Mouse (Mus musculus) c-Kit-positive CD71-positive TER-119-negative erythroid progenitor cells, embryonic 14.5 days (primary cell): ENCODE results near the gene Smarcc2.
"Not testable (repeated sequence)": the region's sequence is repeated elsewhere in the genome, so short reads cannot be mapped to it uniquely, and the experiment has no call there.

Experiments
- DNase-seq: peaks from one replicate; pipeline ENCODE4 v3.0.0-alpha.2; 2013; ENCODE audit warnings: low read depth

The Smarcc2 gene

GRCm38 (mm10) chr10:128442718-128443117 lies 16.3 kb upstream of the Smarcc2 start:
- DNase-seq, result no peak

- DNase-seq, result no peak
These were observed 14.7 kb upstream of the Smarcc2 start for GRCm38 (mm10) chr10:128444354-128444753.

DNA sequence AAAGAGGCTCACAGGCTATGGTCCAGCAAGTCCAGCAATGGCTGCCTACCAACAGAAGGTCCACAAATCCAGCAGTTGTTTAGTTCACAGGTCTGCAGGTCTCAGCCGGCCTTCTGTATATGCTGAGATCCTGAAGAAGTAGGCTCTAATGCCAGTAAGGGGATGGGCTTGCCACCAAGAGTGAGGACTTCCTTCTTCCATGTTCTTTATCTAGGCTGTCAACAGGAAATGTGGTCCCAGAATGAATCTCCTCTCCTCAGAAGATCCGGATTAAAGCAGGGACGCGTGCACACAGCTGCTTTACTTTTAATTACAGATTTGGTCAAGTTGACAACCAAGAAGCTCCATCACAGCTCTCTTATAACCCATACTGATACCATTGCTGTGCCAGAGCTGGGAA lies 13.6 kb upstream of the Smarcc2 start:
- DNase-seq, result no peak

DNA sequence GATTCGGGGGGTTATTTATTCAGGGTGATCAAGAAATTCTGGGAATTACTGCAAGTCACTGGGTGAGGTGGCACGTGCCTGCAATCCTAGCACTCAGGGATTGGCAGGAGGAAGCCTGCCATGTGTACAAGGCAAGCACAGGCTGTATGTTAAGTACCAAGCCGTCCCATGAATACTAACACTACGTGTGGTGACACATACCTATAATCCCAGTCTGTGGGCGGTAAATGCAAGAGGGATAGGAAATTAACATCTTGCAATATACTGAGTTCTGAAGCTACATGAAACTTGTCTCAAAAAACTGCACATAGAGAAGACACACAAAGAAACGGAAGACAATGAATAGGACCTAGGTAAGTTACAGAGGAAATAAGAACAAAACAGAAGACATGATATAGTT lies 8.0 kb upstream of the Smarcc2 start:
- DNase-seq, result no peak

- DNase-seq, result no peak
These were observed 4.6 kb upstream of the Smarcc2 start for GRCm38 (mm10) chr10:128454471-128454870.

- DNase-seq, result peak; percentile 66
These were observed 3.8 kb upstream of the Smarcc2 start for GRCm38 (mm10) chr10:128455280-128455679.

- DNase-seq, result no peak
These were observed 1.4 kb upstream of the Smarcc2 start for GRCm38 (mm10) chr10:128457676-128458075.

- peak; percentile 79 for DNase-seq
These were observed 715 bp upstream of the Smarcc2 start for GRCm38 (mm10) chr10:128458348-128458718.

- peak; percentile 48 for DNase-seq
These were observed 591 bp downstream of the Smarcc2 start for GRCm38 (mm10) chr10:128459409-128460269.

DNA sequence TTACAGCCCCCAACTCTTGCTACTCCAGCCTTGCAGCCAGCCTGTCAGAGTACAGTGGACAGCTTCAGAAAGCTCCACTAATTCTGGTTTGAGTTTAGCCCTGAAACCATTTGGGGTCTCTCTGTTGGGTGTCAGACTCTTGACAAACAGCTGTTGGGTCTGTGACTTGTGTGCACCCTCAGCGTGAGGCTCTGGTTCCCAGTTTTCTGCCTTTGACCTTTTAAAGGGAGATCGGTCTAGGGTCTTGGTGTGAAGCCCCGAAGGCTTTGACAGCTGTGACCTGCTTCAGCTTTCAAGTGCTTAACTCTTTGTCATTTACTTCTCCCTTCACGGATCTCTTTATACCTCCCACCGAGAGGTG lies 1.2 kb downstream of the Smarcc2 start:
- no peak for DNase-seq

DNA sequence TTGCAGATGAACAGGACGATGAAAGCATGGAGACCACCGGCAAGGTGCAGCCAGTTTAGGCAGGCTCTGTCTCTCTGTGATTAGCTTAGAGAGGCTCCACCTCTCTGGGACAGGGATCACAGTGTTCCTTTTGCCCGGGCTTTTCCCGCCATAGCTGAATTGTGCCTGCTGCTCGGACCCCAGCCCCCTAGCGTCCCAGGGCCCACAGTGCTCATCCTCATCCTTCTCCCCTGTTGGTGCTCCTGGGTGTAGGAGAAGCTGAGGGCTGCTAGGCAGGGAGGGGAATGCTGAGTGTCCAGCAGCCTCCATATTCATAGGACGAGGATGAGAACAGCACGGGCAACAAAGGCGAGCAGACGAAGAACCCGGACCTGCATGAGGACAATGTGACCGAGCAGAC lies 15.3 kb downstream of the Smarcc2 start:
- no peak for DNase-seq

DNA sequence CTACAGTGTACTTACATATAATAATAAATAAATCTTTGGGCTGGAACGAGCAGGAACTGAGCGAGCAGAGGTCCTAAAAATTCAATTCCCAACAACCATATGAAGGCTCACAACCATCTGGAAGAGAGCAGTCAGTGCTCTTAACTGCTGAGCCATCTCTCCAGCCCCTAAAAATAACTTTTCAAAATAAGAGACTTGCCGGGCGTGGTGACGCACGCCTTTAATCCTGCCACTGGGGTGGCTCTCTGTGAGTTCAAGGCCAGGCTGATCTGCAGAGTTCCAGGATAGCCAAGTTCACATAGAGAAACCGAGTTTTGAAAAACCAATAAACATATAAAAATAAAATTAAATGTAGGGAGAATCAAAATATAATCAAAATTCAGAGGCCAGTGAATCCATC lies 27.3 kb downstream of the Smarcc2 start:
- no peak for DNase-seq

- no peak for DNase-seq
These were observed 29.0 kb downstream of the Smarcc2 start for GRCm38 (mm10) chr10:128487861-128488712.

GRCm38 (mm10) chr10:128488776-128489175 lies 29.7 kb downstream of the Smarcc2 start:
- no peak for DNase-seq

GRCm38 (mm10) chr10:128489380-128489779 lies 30.3 kb downstream of the Smarcc2 start:
- DNase-seq, result no peak

DNA sequence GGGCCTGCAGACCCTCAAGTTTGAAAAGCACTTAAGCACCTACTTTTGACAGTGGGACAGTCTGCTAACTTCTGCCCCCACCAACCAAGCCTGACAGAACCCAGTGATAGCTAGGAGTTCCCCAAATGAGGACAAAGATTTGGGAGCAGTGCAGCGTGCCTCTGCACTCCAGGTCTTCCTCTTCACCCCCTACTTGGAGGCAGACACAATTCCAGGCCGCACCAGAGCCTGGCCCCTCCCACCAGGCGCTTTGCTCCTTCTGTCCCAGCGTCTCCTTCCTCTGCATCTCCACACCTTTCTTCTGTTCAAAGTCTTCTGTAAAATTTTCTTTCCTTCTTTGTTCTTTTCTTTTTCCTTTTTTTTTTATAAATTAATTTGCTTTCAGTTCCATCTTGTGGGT lies 30.7 kb downstream of the Smarcc2 start:
- no peak for DNase-seq

GRCm38 (mm10) chr10:128490232-128490631 lies 31.2 kb downstream of the Smarcc2 start:
- no peak for DNase-seq

DNA sequence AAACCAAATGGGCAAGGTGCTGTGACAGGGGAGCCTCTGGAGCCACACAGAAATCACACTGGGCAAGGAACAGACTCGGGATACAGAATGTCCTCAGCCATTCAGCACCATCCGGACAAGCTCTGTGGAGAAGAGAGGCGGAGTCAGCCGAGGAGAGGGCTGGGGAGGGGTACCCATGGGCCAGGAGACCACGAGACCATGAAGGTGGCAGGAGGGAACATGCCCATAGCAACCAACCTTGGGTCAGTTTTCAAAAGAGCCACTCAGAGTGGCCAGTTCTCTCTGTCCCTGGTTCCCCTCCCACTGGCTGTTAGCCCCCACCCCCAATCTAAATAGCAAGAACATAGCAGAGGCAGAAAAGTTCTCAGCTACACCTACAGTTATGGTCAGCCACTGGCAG lies 31.9 kb downstream of the Smarcc2 start:
- no peak for DNase-seq

DNA sequence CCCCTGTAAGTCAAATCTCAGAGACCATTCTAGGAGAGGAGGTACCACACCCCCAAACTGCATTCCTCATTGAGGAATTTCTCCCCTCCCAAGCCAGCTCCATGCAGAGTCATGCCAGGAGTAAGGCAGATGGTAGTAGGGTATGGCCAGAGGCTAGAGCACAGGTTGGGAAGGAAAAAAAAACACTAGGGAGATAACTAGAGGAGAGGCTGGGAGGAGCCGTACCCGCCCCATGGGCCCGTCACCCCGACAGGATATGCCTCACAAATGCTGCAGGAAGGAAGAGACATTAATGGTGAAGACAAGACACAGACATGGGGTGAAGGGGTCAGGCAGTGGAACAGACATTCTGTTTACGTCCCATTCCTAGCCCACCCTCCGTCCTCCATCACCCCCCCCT lies 32.4 kb downstream of the Smarcc2 start:
- DNase-seq, result no peak

- not testable (repeated sequence) for DNase-seq
These were observed 33.0 kb downstream of the Smarcc2 start for GRCm38 (mm10) chr10:128492051-128492450.

- DNase-seq, result no peak
These were observed 33.7 kb downstream of the Smarcc2 start for GRCm38 (mm10) chr10:128492633-128493311.

- DNase-seq, result no peak
These were observed 34.3 kb downstream of the Smarcc2 start for GRCm38 (mm10) chr10:128493319-128493694.
